Mouse (Mus musculus) spleen, postnatal 14 days (tissue): ENCODE results near the gene Serpinb9e.
"Not testable (repeated sequence)": the region's sequence is repeated elsewhere in the genome, so short reads cannot be mapped to it uniquely, and the experiment has no call there.

Experiments
- DNase-seq, 2 experiments: peaks; one replicate each; pipeline ENCODE4 v3.0.0; 2021 to 2022; ENCODE audit warnings: low spot score in 2 of 2

Serpinb9e gene

GRCm38 (mm10) chr13:33249312-33249711, at the start of gene Serpinb9e:
Gene Serpinb9e (plus strand): TSS chr13:33249612.
- not testable (repeated sequence) for DNase-seq

DNA sequence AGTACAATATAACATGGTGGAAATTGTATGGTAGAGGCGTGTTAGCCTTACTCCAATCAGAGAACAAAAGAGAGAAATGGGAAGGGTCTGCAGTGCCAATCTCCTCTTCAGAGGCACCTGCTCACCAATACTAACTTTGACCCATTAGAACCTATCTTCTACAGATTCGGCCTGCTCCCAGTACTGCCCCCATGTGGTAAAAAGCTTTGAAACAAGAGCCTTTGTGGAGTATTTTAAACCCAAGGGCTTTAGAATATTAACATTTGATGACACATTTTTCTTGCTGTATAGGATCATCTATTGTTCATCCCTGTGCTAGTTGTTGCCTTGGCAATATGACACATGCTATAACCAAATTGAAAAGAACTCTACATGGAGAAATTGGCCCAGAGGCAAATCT, 49.7 kb upstream of the Serpinb9e start:
- DNase-seq, result no peak

- not testable (repeated sequence) for DNase-seq
These were observed 59.2 kb downstream of the Serpinb9e start for GRCm38 (mm10) chr13:33308631-33309030.
